Mouse (Mus musculus) embryonic fibroblast, embryonic 13.5 days (primary cell): ENCODE measurements around the gene Sap30bp.

Experiments used
- CTCF ChIP-seq: IDR thresholded peaks from 2 replicates; pipeline ENCODE4 v1.5.1; 2011; ENCODE audit warnings: mild to moderate bottlenecking, control low read depth, low read length, moderate library complexity, borderline replicate concordance; ENCODE audit not compliant: insufficient read depth
- POLR2A ChIP-seq: IDR thresholded peaks from 2 replicates; pipeline ENCODE4 v1.6.1; 2011; ENCODE audit warnings: low read depth, mild to moderate bottlenecking, control low read depth, low read length, moderate library complexity

GRCm38 (mm10) chr11:115884361-115884760 lies 48.7 kb upstream of the Sap30bp start:
- TF ChIP-seq CTCF: no peak
- no peak for TF ChIP-seq POLR2A
